Mouse (Mus musculus): ENCODE results near the gene Tph1. TPM values are rescaled to one million over a fixed set of nuclear protein-coding genes. Genes with fewer than 3 reads are reported as not detected.
"Not testable (repeated sequence)": the region's sequence is repeated elsewhere in the genome, so short reads cannot be mapped to it uniquely, and the experiment has no call there.

Tph1 gene
- total RNA-seq, 2 experiments from 2014 or later, result not detected

GRCm38 (mm10) chr7:46652279-46652678, 20.1 kb downstream of the Tph1 start:
- no peak for DNase-seq
- intact Hi-C loops (cut with DNase I), result no loop called here

DNA sequence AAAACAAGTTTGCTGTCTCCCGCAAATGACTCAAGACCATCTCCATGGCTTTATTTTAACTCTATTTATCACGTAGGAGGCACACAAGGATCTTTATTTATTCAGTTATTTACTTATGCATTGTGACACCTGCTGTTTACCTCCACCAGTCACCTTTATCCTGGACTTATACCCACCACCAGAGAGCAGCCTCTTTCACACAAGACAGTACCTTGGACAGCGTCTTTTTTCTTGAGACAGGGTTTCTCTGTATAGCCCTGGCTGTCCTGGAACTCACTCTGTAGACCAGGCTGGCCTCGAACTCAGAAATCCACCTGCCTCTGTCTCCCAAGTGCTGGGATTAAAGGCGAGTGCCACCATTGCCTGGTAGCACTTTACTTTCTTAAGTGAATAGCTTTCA, 22.1 kb downstream of the Tph1 start:
- intact Hi-C loops (cut with DNase I); DNase-seq: not testable (repeated sequence)

DNA sequence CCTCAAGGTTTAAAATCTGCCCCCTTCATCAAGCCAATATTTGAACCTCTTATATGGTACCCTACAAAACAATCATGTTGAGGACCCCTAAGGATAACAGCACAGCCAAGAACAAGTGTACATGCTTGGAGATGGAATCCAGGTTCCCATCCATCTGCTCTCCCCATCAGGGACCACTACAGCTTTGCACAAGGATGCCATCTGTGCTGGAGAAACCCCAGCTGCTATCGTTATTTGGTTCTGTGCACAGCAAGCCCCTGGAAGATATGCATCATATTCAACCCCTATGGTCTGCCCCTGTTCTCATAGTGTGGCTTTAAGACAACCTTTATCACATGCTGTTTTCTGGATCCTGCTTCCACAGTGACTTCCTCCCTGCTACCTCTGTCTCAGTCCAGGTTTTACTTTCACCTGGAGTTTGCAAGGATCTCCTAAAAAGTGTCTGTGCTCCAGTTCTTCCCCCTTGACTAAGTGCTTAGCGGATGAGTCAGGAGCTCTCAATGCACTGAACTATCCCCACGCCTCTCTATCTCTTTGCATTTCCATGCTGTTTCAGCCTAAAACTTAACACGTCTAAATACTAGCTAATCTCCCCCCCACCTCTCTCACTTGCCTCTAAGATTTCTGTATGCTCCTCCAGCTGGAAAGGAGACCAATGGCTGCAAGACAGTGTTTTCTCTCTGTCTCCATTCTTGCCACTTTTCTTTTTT, 23.8 kb downstream of the Tph1 start:
- DNase-seq, result no peak
- intact Hi-C loops (cut with DNase I), result no loop called here

- intact Hi-C loops (cut with DNase I), result no loop called here
- no peak for DNase-seq
Observed at GRCm38 (mm10) chr7:46643172-46643571, 29.2 kb downstream of the Tph1 start.

DNA sequence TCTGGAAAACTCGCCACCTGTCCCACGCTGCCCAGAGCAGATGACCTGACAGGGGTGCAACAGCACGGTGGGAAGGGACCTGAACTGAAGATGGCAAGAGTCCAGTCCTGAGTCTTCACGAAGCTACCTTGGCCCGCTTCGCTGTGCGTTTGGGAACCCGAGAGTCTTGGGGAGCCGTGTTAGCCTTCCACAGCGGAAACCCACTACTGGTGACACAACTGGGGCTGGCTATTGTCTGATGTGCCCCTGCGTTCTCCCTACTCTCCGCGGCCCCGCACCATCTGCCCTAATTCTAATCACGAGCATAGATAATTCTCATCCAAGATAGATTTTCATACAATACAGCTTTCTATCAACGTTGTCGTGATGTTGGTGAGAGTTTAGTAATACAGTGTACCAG, 32.3 kb downstream of the Tph1 start:
- no peak for DNase-seq
- intact Hi-C loops (cut with DNase I), result no loop called here

DNA sequence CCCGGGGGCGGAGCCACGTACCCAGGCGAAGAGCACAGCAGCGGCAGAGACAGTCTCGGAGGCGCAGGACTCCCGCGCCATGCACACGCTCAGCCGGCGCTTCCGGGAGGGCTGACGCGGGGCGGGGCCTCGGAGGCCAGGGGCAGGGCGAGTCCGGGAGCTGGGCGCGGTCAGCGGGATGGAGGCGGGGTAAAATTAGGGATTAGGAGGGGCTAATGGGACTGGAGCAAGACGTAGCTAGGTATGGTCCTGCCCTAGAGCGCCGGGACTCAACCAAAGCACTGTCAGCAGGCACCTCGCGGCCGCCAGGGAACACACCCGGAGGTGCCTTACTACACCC, 32.7 kb downstream of the Tph1 start, which contains the start of gene Sergef:
TSS of gene Sergef (minus strand) at position 116 of the 340 bp plus-strand sequence.
- DNase-seq, result peak; percentile 87 to 89
- intact Hi-C loops (cut with DNase I), result no loop called here

DNA sequence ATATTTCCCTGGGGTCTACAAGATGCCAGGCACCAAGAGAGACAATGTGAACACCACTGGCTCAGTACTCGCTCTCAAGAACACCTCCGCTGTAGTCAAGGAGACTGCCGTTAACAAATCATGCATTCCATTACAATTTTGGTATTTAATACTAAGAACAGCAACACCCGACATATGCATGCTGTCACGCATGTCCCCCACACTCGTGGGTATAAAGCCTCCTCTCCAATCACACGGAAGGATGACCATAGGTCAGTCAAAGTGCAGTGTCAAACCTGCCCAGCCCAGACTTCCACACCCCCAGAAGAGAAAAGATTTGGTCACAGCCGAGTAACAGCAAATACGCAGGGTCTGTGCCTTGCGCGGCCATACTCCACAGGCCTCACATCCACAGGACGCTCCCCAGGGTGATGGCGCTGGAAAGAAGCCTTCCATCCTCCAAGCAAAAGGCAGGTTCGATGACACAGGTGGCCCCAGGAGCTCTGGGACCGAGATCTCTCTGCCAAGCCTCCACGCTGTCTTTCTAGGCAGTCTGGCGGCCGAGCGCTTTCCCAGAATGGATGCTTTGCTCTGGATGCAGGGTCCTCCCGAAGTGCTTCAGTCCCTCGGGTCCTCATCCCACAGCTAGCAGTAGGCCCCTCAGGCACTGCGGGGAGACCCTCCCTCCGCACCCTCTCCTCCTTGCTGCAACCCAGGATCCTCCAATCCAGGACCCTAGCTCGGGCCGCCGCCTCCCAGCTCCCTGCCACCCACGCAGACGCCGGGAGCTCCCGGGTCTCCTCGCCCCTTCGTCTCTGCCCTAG, 33.2 kb downstream of the Tph1 start:
- no peak for DNase-seq
- intact Hi-C loops (cut with DNase I), result no loop called here

- DNase-seq, result no peak
- intact Hi-C loops (cut with DNase I), result no loop called here
Observed at GRCm38 (mm10) chr7:46628375-46628975, 43.9 kb downstream of the Tph1 start.

GRCm38 (mm10) chr7:46623979-46624378, 48.4 kb downstream of the Tph1 start:
- intact Hi-C loops (cut with DNase I), result no loop called here
- DNase-seq, result no peak

- intact Hi-C loops (cut with DNase I), result no loop called here
- DNase-seq, result no peak
Observed at GRCm38 (mm10) chr7:46618416-46619110, 53.8 kb downstream of the Tph1 start.

DNA sequence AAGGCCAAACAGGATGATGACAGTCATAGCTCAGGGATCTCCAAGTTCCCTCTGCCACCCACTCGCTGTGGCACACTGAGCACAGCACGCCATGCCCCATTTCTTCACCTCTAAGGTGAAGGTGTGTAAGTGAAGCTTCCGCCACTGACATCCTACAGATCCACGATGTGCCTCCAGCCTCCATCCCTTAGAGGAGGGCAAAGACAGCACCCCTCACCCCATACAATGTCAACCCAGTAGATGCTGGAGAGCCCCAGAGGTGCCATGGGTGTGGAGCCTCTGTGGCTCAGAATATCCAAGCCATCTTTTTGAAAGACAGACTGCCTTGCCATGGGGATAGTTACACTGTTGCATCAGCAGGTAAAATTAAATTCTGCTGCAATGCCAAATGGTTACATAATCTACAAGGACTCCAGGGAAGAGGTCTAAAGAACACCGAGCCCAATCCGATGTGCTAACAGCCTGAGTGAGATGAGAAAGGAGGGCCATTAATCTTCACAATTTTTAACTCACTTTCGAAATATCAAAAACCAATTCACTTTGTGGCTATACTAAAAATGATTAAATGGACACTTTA, 55.8 kb downstream of the Tph1 start:
- intact Hi-C loops (cut with DNase I), result no loop called here
- DNase-seq, result no peak

DNA sequence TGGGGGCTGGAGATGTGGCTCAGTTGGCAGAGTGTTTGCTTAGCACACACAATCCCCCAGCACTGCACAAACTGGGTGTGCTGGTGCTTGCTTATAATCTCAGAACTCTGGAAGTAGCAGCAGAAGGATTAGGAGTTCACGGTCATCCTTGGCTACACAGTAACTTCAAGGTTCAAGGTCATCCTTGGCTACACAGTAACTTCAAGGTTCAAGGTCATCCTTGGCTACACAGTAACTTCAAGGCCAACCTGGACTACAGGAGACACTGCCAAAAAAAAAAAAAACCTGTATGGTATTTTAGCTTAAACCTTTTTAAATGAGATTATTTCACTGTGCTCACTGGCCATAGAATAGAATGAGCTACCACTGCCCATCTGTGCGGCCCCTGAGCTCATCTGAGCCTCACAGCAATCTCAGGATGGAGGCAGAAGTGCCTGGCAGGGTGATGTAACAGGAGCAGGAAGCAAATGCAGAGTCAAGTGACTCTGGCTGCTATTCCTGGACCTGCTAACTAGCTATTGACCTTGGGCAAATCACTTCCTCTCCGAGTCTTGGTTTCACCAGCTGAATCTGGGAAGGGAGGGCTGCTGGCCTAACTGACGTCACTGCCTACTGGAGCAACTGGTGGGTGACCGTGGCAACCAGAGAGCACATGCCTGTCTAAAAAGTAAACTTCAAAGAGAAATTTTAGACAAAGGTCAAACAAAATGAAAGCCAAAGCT, 56.9 kb downstream of the Tph1 start:
- intact Hi-C loops (cut with DNase I), result no loop called here
- peak; percentile 26 to 42 for DNase-seq

DNA sequence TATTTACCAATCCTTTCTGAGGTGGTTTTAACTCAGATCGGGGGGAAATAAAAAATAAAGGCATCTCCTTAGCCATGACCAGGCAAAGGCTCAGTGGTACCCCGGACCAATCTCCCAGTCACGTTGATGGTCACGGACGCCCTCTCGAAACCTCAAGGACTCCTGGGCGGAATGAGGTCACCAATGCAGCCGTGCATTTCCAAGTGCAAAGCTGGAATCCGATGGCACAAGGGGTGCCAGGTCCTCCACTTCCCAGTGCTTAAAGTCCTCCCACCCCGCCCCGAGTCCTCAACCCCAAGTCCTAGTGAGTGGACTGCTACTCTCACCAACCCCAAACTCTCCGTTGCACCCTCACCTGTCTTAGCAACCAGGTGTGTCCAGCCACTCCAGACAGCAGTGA, 58.1 kb downstream of the Tph1 start:
- DNase-seq, result no peak
- intact Hi-C loops (cut with DNase I), result no loop called here

DNA sequence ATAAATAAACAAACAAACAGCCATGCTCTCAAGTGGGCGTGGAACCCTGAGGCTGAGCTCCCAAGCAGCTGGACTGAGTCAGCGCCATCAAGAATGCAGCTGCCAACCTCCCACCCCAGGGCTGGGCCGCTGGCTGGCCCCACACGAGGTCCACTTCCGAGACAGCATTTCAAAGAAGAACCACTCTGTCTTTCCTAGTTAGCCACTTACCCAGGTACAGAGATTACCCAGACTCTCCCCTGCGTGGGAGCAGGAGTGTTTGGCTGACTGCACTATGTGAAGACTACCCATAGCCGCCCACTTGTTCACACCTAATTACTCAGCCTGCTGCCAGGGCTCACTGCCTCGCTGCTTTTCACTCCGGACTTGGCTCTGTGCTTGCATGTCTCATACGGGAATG, 59.2 kb downstream of the Tph1 start:
- no peak for DNase-seq
- intact Hi-C loops (cut with DNase I), result no loop called here

DNA sequence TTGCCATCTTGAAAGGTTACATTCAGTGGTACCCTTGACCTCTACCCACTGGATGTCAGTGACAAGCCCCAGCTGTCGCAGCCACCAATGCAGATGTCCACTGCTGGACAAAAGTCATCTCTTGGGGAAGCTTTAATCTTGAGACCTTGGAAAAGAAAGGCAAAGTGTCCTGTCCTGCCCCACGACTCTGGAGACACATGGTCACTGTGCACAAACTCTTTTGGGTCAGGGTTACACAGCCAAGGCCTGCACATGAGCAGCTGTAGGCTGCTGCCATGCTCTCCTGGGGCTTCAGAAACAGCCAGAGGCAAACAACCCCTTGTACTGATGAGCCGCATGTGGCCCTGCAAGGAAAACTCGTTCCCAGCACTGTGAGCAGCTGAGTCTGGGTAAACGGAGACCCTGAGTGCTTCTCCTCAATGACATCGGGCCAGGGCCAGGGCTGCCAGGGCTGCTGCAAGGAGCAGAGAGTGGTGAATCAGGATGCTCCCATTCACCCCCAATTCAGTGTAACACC, 59.9 kb downstream of the Tph1 start:
- DNase-seq, result no peak

GRCm38 (mm10) chr7:46611970-46612369, 60.4 kb downstream of the Tph1 start:
- DNase-seq, result peak in 1 of 2 experiments; percentile 31
- intact Hi-C loops (cut with DNase I), result no loop called here

More for the DNA sequence above, 59.9 kb downstream of the Tph1 start:
- intact Hi-C loops (cut with DNase I), result no loop called here

GRCm38 (mm10) chr7:46609317-46609716, 63.0 kb downstream of the Tph1 start:
- no peak for DNase-seq
- intact Hi-C loops (cut with DNase I), result loop anchor here (5.0 kb wide), 1 partner anchor 147 kb away; no protein-coding TSS in a partner anchor

DNA sequence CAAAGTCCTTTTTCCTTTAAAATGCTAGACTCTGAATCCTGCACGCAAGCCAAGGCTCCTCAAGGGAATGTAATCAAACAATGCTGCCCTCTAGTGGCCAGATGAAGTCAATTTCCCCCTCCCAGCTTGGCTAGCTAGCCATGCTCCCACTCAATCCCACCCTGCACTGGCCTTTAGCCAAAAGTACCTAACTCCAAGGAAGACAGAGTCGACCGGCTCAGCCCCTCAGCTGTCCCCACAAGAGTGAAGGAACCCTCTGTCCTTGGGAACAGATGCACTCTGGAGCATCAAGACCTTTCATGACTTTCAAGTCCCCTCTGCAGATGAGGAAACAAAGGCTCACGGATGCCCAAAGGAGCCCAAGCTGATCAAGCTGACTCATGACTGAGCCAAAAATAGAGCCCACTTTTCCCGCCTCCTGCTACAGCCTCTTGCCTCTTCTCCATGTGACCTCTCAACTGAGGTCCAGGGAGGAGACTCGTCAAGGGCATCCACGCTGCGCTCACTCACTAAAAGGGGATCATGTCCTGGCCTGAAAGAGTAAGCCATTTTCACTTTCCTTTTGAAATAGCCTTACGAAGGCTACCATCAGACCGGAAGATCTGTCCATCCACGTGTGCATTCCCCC, 64.8 kb downstream of the Tph1 start:
- intact Hi-C loops (cut with DNase I), result loop anchor here (2.0 to 5.0 kb wide), 2 partner anchors 145 to 511 kb away; no protein-coding TSS in a partner anchor
- peak; percentile 43 to 51 for DNase-seq

DNA sequence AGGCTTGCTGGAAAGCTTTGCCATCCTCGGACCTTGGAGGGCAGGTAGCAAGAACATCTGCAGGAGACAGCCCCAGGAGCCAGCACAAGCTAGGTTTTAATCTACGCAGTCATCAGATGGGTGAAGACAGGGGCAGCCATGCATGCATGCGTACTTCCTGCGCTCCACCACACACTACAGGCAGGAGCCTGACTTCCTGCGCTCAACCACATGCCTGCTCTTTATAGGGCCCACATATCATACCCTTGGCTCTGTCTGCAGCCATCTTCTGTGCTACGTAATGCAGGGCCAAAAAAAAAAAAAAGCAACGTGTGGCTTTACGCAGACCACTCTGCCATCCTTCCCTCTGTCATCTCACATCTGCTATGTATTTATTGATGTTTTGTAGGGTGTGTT, 65.3 kb downstream of the Tph1 start:
- DNase-seq, result no peak
- intact Hi-C loops (cut with DNase I), result loop anchor here (2.0 to 5.0 kb wide), 2 partner anchors 145 to 510 kb away; no protein-coding TSS in a partner anchor

Data from heart, postnatal 36 days (tissue).